Mouse (Mus musculus): ENCODE measurements around the gene Acp6. TPM values are rescaled to one million over a fixed set of nuclear protein-coding genes. Genes with fewer than 3 reads are reported as not detected.

The Acp6 gene
- polyA plus RNA-seq, 1 experiment from 2014 or later, result 24.9 TPM

GRCm38 (mm10) chr3:97201943-97202342 is 43.4 kb downstream of the Acp6 start:
- Histone ChIP-seq H3K4me3 (no peak overlapping the region), H3K27ac (no peak overlapping the region)
- WGBS, result 45% methylated on average over 5 of the region's 5 CpGs

GRCm38 (mm10) chr3:97203880-97204279 is 45.3 kb downstream of the Acp6 start:
- WGBS, result 83% methylated on average over 14 of the region's 14 CpGs
- Histone ChIP-seq H3K27ac (no peak overlapping the region), H3K9me3 (no peaks in the 10 kb centered on the region), H3K27me3 (replicated peaks) (no peaks in the 10 kb centered on the region), H3K36me3 (peaks cover 49% of the 10 kb centered on the region), H3K4me2 (replicated peaks) (no peak overlapping the region), H3K4me3 (no peak overlapping the region), H3K9ac (no peak overlapping the region), H3K4me1 (peaks cover 11% of the 10 kb centered on the region)
- no peak for ATAC-seq (ENCODE audit: low FRiP score, low read depth)

More at GRCm38 (mm10) chr3:97201943-97202342, 43.4 kb downstream of the Acp6 start:
- peaks cover 30% of the 10 kb centered on the region for H3K36me3 ChIP-seq
- H3K27me3 ChIP-seq (replicated peaks), result no peaks in the 10 kb centered on the region
- no peak overlapping the region for H3K4me2 ChIP-seq (replicated peaks)
- H3K9ac ChIP-seq, result no peak overlapping the region
- H3K9me3 ChIP-seq, result no peaks in the 10 kb centered on the region
- ATAC-seq (ENCODE audit: low FRiP score, low read depth), result peak; percentile 65
- peaks cover 11% of the 10 kb centered on the region for H3K4me1 ChIP-seq

- WGBS, result 79% methylated on average over 3 of the region's 3 CpGs
- no peak overlapping the region for H3K9ac ChIP-seq
- H3K36me3 ChIP-seq, result peaks cover 74% of the 10 kb centered on the region
These were observed 47.9 kb downstream of the Acp6 start for GRCm38 (mm10) chr3:97206521-97206920.

GRCm38 (mm10) chr3:97209351-97209750 is 50.8 kb downstream of the Acp6 start:
- H3K27me3 ChIP-seq (replicated peaks), result no peaks in the 10 kb centered on the region
- no peak for ATAC-seq (ENCODE audit: low FRiP score, low read depth)
- no peak overlapping the region for H3K4me3 ChIP-seq
- H3K9ac ChIP-seq, result no peak overlapping the region
- H3K9me3 ChIP-seq, result no peaks in the 10 kb centered on the region
- H3K4me2 ChIP-seq (replicated peaks), result no peak overlapping the region
- peaks cover 93% of the 10 kb centered on the region for H3K36me3 ChIP-seq
- 89% methylated on average over 9 of the region's 9 CpGs for WGBS
- H3K4me1 ChIP-seq, result no peaks in the 10 kb centered on the region
- no peak overlapping the region for H3K27ac ChIP-seq

More at GRCm38 (mm10) chr3:97206521-97206920, 47.9 kb downstream of the Acp6 start:
- no peak overlapping the region for H3K4me3 ChIP-seq
- no peak for ATAC-seq (ENCODE audit: low FRiP score, low read depth)
- H3K9me3 ChIP-seq, result no peaks in the 10 kb centered on the region
- no peaks in the 10 kb centered on the region for H3K4me1 ChIP-seq
- no peaks in the 10 kb centered on the region for H3K27me3 ChIP-seq (replicated peaks)
- H3K4me2 ChIP-seq (replicated peaks), result no peak overlapping the region
- H3K27ac ChIP-seq, result no peak overlapping the region

GRCm38 (mm10) chr3:97211177-97211576 is 52.6 kb downstream of the Acp6 start:
- no peaks in the 10 kb centered on the region for H3K27me3 ChIP-seq (replicated peaks)
- H3K36me3 ChIP-seq, result peaks cover 92% of the 10 kb centered on the region
- no peak overlapping the region for H3K4me3 ChIP-seq
- H3K4me2 ChIP-seq (replicated peaks), result no peak overlapping the region
- no peaks in the 10 kb centered on the region for H3K4me1 ChIP-seq
- H3K27ac ChIP-seq, result no peak overlapping the region
- ATAC-seq (ENCODE audit: low FRiP score, low read depth), result no peak
- 92% methylated on average over 5 of the region's 5 CpGs for WGBS
- no peaks in the 10 kb centered on the region for H3K9me3 ChIP-seq
- H3K9ac ChIP-seq, result no peak overlapping the region

- 91% methylated on average over 10 of the region's 10 CpGs for WGBS
- H3K27ac ChIP-seq, result no peak overlapping the region
- no peaks in the 10 kb centered on the region for H3K27me3 ChIP-seq (replicated peaks)
- no peak overlapping the region for H3K4me2 ChIP-seq (replicated peaks)
- no peaks in the 10 kb centered on the region for H3K9me3 ChIP-seq
- H3K4me3 ChIP-seq, result no peak overlapping the region
- H3K9ac ChIP-seq, result no peak overlapping the region
- H3K4me1 ChIP-seq, result no peaks in the 10 kb centered on the region
- peaks cover 75% of the 10 kb centered on the region for H3K36me3 ChIP-seq
- no peak for ATAC-seq (ENCODE audit: low FRiP score, low read depth)
These were observed 55.3 kb downstream of the Acp6 start for GRCm38 (mm10) chr3:97213871-97214270.

GRCm38 (mm10) chr3:97214439-97214838 is 55.9 kb downstream of the Acp6 start:
- WGBS, result 90% methylated on average over 1 of the region's 1 CpGs
- H3K9me3 ChIP-seq, result no peaks in the 10 kb centered on the region
- H3K9ac ChIP-seq, result no peak overlapping the region
- no peak overlapping the region for H3K27ac ChIP-seq
- no peaks in the 10 kb centered on the region for H3K27me3 ChIP-seq (replicated peaks)
- H3K4me3 ChIP-seq, result no peak overlapping the region
- H3K36me3 ChIP-seq, result peaks cover 75% of the 10 kb centered on the region
- no peak for ATAC-seq (ENCODE audit: low FRiP score, low read depth)
- no peaks in the 10 kb centered on the region for H3K4me1 ChIP-seq
- no peak overlapping the region for H3K4me2 ChIP-seq (replicated peaks)

GRCm38 (mm10) chr3:97215526-97215925 is 56.9 kb downstream of the Acp6 start:
- ATAC-seq (ENCODE audit: low FRiP score, low read depth), result no peak
- Histone ChIP-seq H3K9me3 (no peaks in the 10 kb centered on the region), H3K4me2 (replicated peaks) (no peak overlapping the region), H3K27ac (no peak overlapping the region), H3K36me3 (peaks cover 74% of the 10 kb centered on the region), H3K27me3 (replicated peaks) (no peaks in the 10 kb centered on the region), H3K4me3 (no peak overlapping the region), H3K9ac (no peak overlapping the region), H3K4me1 (no peaks in the 10 kb centered on the region)
- WGBS, result 80% methylated on average over 3 of the region's 3 CpGs

GRCm38 (mm10) chr3:97223261-97223660 is 64.7 kb downstream of the Acp6 start:
- Histone ChIP-seq H3K4me2 (replicated peaks) (no peak overlapping the region), H3K36me3 (peaks cover 38% of the 10 kb centered on the region), H3K4me3 (no peak overlapping the region), H3K9ac (no peak overlapping the region), H3K27me3 (replicated peaks) (no peaks in the 10 kb centered on the region), H3K27ac (no peak overlapping the region), H3K4me1 (peaks cover 12% of the 10 kb centered on the region), H3K9me3 (no peaks in the 10 kb centered on the region)
- WGBS, result 83% methylated on average over 9 of the region's 9 CpGs
- ATAC-seq (ENCODE audit: low FRiP score, low read depth), result no peak

- H3K4me2 ChIP-seq (replicated peaks), result no peak overlapping the region
- H3K9ac ChIP-seq, result no peak overlapping the region
- ATAC-seq (ENCODE audit: low FRiP score, low read depth), result no peak
- H3K36me3 ChIP-seq, result peaks cover 23% of the 10 kb centered on the region
- H3K4me1 ChIP-seq, result peaks cover 17% of the 10 kb centered on the region
- H3K9me3 ChIP-seq, result no peaks in the 10 kb centered on the region
- 84% methylated on average over 5 of the region's 5 CpGs for WGBS
- H3K27ac ChIP-seq, result no peak overlapping the region
- no peaks in the 10 kb centered on the region for H3K27me3 ChIP-seq (replicated peaks)
- no peak overlapping the region for H3K4me3 ChIP-seq
These were observed 66.7 kb downstream of the Acp6 start for GRCm38 (mm10) chr3:97225231-97225630.

GRCm38 (mm10) chr3:97226719-97227118 is 68.1 kb downstream of the Acp6 start:
- peaks cover 17% of the 10 kb centered on the region for H3K4me1 ChIP-seq
- H3K9me3 ChIP-seq, result no peaks in the 10 kb centered on the region
- H3K9ac ChIP-seq, result peak overlapping the region; percentile 90
- H3K4me3 ChIP-seq, result peak overlapping the region; percentile 89
- H3K4me2 ChIP-seq (replicated peaks), result peak overlapping the region; percentile 82
- WGBS, result under 1% methylated on average over 18 of the region's 18 CpGs
- H3K27me3 ChIP-seq (replicated peaks), result no peaks in the 10 kb centered on the region
- ATAC-seq (ENCODE audit: low FRiP score, low read depth), result peak; percentile 38
- H3K36me3 ChIP-seq, result peaks cover 8% of the 10 kb centered on the region; the same call in 1 of the 2 replicates
- peak overlapping the region; percentile 93 for H3K27ac ChIP-seq

Measured in neural tube, embryonic 12.5 days (tissue).